Mouse (Mus musculus) E14TG2a.4 (cell line): Measurements from ENCODE around the gene Ccm2.

ENCODE experiments used
- H3K27me3 ChIP-seq: 2 replicates; pipeline ENCODE4 v1.6.1; 2014; ENCODE audit warnings: low read length, control low read depth; ENCODE audit not compliant: insufficient read depth
- H3K36me3 ChIP-seq: 2 replicates; pipeline ENCODE4 v1.6.1; 2014; ENCODE audit warnings: low read length, control low read depth; ENCODE audit not compliant: insufficient read depth
- H3K4me1 ChIP-seq: replicated peaks from 2 replicates; pipeline ENCODE4 v1.6.1; 2014; ENCODE audit warnings: low read depth, low read length, control low read depth
- H3K4me3 ChIP-seq: replicated peaks from 2 replicates; pipeline ENCODE4 v1.5.1; 2014; ENCODE audit warnings: mild to moderate bottlenecking, low read length
- H3K9me3 ChIP-seq: 2 replicates; pipeline ENCODE4 v1.6.1; 2014; ENCODE audit warnings: low read length, control low read depth
- CTCF ChIP-seq: conservative IDR thresholded peaks from 2 replicates; pipeline ENCODE4 v1.5.1; 2014; ENCODE audit warnings: low read length
- NANOG ChIP-seq: IDR thresholded peaks from 2 replicates; pipeline ENCODE4 v1.6.1; 2014; ENCODE audit warnings: borderline replicate concordance, low read length, mixed read lengths
- POU5F1 ChIP-seq: IDR thresholded peaks from 2 replicates; pipeline ENCODE4 v1.6.1; 2014; ENCODE audit warnings: low read length, borderline replicate concordance

Gene Ccm2

GRCm38 (mm10) chr11:6625478-6626387 lies 79.0 kb downstream of the Ccm2 start, which contains the start of gene Tbrg4:
Gene Tbrg4 (minus strand): TSS chr11:6626067.
- TF ChIP-seq CTCF (no peak), NANOG (no peak), POU5F1 (no peak)
- H3K36me3 ChIP-seq = peaks cover 54% of the 10 kb centered on the region
- no peaks in the 10 kb centered on the region for H3K27me3 ChIP-seq
- H3K9me3 ChIP-seq = no peaks in the 10 kb centered on the region
- peaks cover 69% of the 10 kb centered on the region for H3K4me1 ChIP-seq
- H3K4me3 ChIP-seq = peak within 1 kb of the TSS; percentile 93

- TF ChIP-seq NANOG (no peak), CTCF (no peak), POU5F1 (no peak)
- peaks cover 47% of the 10 kb centered on the region for H3K36me3 ChIP-seq
- H3K4me1 ChIP-seq = peaks cover 62% of the 10 kb centered on the region
- no peaks in the 10 kb centered on the region for H3K9me3 ChIP-seq
- H3K27me3 ChIP-seq = no peaks in the 10 kb centered on the region
- peak overlapping the region; percentile 93 for H3K4me3 ChIP-seq
These were observed 79.7 kb downstream of the Ccm2 start for GRCm38 (mm10) chr11:6626388-6626772.

DNA sequence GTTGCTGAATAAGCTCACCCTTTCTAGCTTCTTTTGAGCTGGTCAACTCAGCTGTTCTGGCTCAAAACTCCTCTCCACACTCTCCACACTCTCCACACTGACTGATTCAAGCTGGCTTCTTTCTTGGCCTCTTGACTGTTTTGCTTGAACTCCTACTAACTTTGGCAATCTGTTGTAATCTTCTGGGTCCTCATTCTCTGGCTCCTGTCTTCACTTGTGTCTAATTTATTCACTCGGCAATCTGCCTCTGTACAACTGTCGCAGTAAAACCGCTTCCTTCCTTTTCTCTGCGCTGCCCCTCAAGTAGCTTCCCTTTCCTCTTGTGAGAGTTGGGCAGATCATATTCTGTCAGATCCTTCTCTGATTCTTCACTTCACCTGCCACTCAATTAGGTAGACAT lies 81.0 kb downstream of the Ccm2 start:
- Histone ChIP-seq H3K4me3 (no peak overlapping the region), H3K4me1 (peaks cover 49% of the 10 kb centered on the region), H3K36me3 (peaks cover 34% of the 10 kb centered on the region), H3K27me3 (no peaks in the 10 kb centered on the region), H3K9me3 (no peaks in the 10 kb centered on the region)
- TF ChIP-seq NANOG (no peak), POU5F1 (no peak), CTCF (no peak)

GRCm38 (mm10) chr11:6628568-6628967 lies 81.9 kb downstream of the Ccm2 start:
- H3K9me3 ChIP-seq = no peaks in the 10 kb centered on the region

DNA sequence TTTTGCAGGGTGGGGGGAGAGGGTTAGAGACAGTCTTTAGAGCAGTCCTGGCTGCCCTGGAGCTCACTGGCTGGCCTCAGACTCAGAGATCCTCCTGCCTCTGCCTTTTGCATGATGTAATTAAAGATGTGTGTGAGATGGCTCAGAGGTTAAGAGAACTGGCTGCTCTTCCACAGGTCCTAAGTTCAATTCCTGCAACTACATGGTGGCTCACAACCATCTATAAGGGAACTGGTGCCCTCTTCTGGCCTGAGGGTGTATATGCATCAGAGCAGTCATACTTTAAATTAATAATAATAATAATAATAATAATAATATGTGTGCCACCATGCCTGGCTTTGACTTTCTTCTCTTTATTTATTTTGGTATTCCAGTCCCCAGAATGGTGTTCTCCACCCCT lies 83.0 kb downstream of the Ccm2 start:
- Histone ChIP-seq H3K4me1 (peaks cover 30% of the 10 kb centered on the region), H3K36me3 (peaks cover 14% of the 10 kb centered on the region), H3K27me3 (no peaks in the 10 kb centered on the region), H3K9me3 (no peaks in the 10 kb centered on the region), H3K4me3 (no peak overlapping the region)
- TF ChIP-seq NANOG (no peak), CTCF (peak; percentile 38)

More at GRCm38 (mm10) chr11:6628568-6628967, 81.9 kb downstream of the Ccm2 start:
- H3K4me1 ChIP-seq = peaks cover 40% of the 10 kb centered on the region
- peaks cover 25% of the 10 kb centered on the region for H3K36me3 ChIP-seq
- no peak for TF ChIP-seq POU5F1
- TF ChIP-seq NANOG = no peak
- peak; percentile 92 for TF ChIP-seq CTCF
- no peaks in the 10 kb centered on the region for H3K27me3 ChIP-seq
- H3K4me3 ChIP-seq = no peak overlapping the region

DNA sequence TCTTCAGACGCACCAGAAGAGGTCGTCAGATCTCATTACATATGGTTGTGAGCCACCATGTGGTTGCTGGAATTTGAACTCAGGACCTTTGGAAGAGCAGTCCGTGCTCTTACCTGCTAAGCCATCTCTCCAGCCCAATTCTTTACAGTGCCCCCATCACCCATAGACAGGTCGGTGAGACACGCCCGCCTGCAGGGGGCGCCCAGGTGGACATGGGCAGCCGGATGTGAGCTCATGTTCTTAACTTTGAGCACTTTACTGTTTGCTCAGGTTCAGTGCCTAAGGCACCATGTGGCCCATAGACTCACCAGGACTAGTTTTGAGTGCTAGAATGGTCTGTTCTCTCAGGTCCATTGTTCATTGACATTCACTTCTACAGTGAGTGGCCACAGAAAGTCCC lies 89.5 kb downstream of the Ccm2 start:
- Histone ChIP-seq H3K4me1 (no peaks in the 10 kb centered on the region), H3K9me3 (no peaks in the 10 kb centered on the region), H3K4me3 (no peak overlapping the region), H3K27me3 (no peaks in the 10 kb centered on the region), H3K36me3 (no peaks in the 10 kb centered on the region)
- TF ChIP-seq POU5F1 = no peak
- peak; percentile 13; the same call in 1 of the 2 replicates for TF ChIP-seq CTCF

- TF ChIP-seq CTCF = no peak
- no peak for TF ChIP-seq NANOG
- no peak for TF ChIP-seq POU5F1
- Histone ChIP-seq H3K9me3 (no peaks in the 10 kb centered on the region), H3K4me1 (no peaks in the 10 kb centered on the region), H3K4me3 (no peak within 1 kb of the TSS), H3K36me3 (no peaks in the 10 kb centered on the region), H3K27me3 (peaks cover 2% of the 10 kb centered on the region; the same call in 1 of the 2 replicates)
These were observed 91.8 kb downstream of the Ccm2 start, which contains the start of gene Wap for GRCm38 (mm10) chr11:6638537-6638936. Gene Wap (minus strand): TSS chr11:6638637.

DNA sequence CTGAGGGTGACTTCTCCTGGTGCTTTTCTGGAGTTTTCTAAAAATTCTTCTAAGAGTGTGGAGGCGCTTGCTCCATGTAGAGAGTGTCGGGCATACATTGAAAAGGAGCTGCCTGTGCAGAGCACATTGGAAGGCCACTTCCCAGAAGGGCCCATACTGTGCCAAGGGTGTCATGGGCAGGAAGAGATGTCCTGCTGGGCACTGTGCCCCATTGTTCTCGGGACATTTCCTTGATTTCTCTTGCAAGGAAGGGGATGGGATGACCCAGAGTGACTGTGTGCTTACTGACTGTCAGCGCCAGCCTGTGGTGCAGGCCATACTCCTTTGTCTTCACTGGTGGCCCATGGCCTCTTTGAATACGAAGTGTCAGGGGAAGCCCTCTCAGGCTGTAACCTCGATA lies 92.4 kb downstream of the Ccm2 start:
- Histone ChIP-seq H3K4me3 (no peak overlapping the region), H3K4me1 (no peaks in the 10 kb centered on the region), H3K9me3 (no peaks in the 10 kb centered on the region), H3K36me3 (no peaks in the 10 kb centered on the region), H3K27me3 (peaks cover 6% of the 10 kb centered on the region; the same call in 1 of the 2 replicates)
- TF ChIP-seq NANOG = no peak
- no peak for TF ChIP-seq POU5F1
- TF ChIP-seq CTCF = no peak

DNA sequence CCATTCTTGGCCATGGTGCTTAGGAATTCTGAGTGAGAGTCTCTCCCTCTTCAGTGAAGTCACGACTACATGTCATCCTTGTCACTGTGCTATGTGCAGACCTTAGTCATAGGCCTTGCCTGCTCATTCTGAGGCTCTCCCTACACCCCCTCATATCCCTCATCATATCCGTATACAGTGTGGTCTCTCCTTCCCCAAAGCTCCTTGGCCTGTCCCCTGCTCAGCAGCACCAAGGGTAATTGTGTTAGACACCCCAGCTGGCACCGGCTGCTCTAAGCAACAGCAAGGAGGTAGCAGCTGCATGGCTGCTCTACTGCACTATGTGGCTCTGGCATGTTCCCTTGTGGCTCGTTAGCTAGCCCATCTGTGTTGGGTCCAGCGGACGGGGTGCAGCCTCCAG lies 97.9 kb downstream of the Ccm2 start:
- H3K27me3 ChIP-seq = peaks cover 6% of the 10 kb centered on the region; the same call in 1 of the 2 replicates
- H3K4me1 ChIP-seq = 0 out of 2 replicates have a peak, but pooled peaks cover 7% of the 10 kb centered on the region
- TF ChIP-seq CTCF = no peak
- TF ChIP-seq NANOG = no peak
- no peak for TF ChIP-seq POU5F1
- H3K36me3 ChIP-seq = no peaks in the 10 kb centered on the region
- no peak overlapping the region for H3K4me3 ChIP-seq
- H3K9me3 ChIP-seq = no peaks in the 10 kb centered on the region
